Mouse (Mus musculus): ENCODE results near the gene Fdx1l. TPM values are rescaled to one million over a fixed set of nuclear protein-coding genes. Genes with fewer than 3 reads are reported as not detected.

The Fdx1l gene
- polyA plus RNA-seq, 1 experiment = 20.9 TPM

- Histone ChIP-seq H3K27ac (ENCODE audit: insufficient read depth, low read length) (no peak overlapping the region), H3K4me1 (ENCODE audit: control insufficient read depth, insufficient read depth, low read length) (no peaks in the 10 kb centered on the region), H3K4me3 (ENCODE audit: insufficient read depth, low read length) (no peak overlapping the region)
- TF ChIP-seq CTCF (IDR thresholded peaks at IDR 0.05; ENCODE audit: borderline replicate concordance, insufficient read depth, low read length) (no peak), POLR2A (IDR thresholded peaks at IDR 0.05; ENCODE audit: low read depth, low read length) (no peak)
Observed at GRCm38 (mm10) chr9:21102076-21102475, 28.7 kb upstream of the Fdx1l start.

GRCm38 (mm10) chr9:21100447-21101161 lies 27.2 kb upstream of the Fdx1l start:
- Histone ChIP-seq H3K4me1 (ENCODE audit: control insufficient read depth, insufficient read depth, low read length) (no peaks in the 10 kb centered on the region), H3K27ac (ENCODE audit: insufficient read depth, low read length) (no peak overlapping the region), H3K4me3 (ENCODE audit: insufficient read depth, low read length) (no peak overlapping the region)
- TF ChIP-seq CTCF (IDR thresholded peaks at IDR 0.05; ENCODE audit: borderline replicate concordance, insufficient read depth, low read length) (no peak), POLR2A (IDR thresholded peaks at IDR 0.05; ENCODE audit: low read depth, low read length) (no peak)

- H3K27ac ChIP-seq (ENCODE audit: insufficient read depth, low read length) = 0 out of 2 replicates have a peak overlapping the region, but pooled peaks have one; percentile 7
Observed at GRCm38 (mm10) chr9:21097793-21098192, 24.4 kb upstream of the Fdx1l start.

DNA sequence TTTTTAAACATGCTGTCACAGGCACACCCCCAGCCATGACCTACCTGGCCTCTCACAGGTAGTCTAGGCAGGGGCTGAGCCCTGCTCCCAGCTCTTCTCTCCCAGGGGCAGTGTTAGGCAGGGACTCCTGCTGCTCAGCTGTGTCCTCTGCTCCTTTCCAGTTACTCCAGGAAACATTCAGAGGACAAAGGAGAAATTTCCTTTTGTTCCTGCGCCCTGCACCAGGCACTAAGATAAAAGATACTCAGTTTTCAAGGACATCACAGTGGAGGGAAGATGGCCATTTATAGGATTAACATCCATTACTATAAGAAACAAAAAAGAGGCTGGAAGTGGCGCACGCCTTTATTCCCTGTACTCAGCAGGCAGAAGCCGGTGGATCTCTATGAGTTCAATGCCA lies 22.5 kb upstream of the Fdx1l start:
- no peak overlapping the region for H3K27ac ChIP-seq (ENCODE audit: insufficient read depth, low read length)
- no peaks in the 10 kb centered on the region for H3K4me1 ChIP-seq (ENCODE audit: control insufficient read depth, insufficient read depth, low read length)
- no peak overlapping the region for H3K4me3 ChIP-seq (ENCODE audit: insufficient read depth, low read length)
- TF ChIP-seq POLR2A (IDR thresholded peaks at IDR 0.05; ENCODE audit: low read depth, low read length) (no peak), CTCF (IDR thresholded peaks at IDR 0.05; ENCODE audit: borderline replicate concordance, insufficient read depth, low read length) (no peak)

More at GRCm38 (mm10) chr9:21097793-21098192, 24.4 kb upstream of the Fdx1l start:
- TF ChIP-seq POLR2A (IDR thresholded peaks at IDR 0.05; ENCODE audit: low read depth, low read length) (no peak), CTCF (IDR thresholded peaks at IDR 0.05; ENCODE audit: borderline replicate concordance, insufficient read depth, low read length) (no peak)
- Histone ChIP-seq H3K4me1 (ENCODE audit: control insufficient read depth, insufficient read depth, low read length) (no peaks in the 10 kb centered on the region), H3K4me3 (ENCODE audit: insufficient read depth, low read length) (no peak overlapping the region)

DNA sequence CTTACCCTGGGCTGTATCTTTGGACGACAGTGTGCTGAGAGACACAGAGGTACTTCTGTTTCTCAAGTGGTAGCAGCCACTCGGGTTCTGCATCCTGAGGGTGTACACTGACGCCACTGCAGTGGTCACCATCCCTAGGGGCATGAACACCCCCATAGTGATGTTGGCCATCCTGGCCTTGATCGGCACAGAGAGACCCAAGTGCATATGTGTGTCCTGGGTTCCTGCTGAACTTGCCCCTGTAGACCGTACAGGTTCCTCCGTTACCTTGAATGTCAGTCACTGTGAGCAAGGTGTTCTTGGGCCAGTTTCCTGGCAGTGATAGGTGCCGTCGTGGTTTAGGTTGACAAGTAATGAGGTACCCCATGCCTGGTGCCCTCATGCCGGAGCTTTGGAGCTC lies 20.0 kb upstream of the Fdx1l start:
- Histone ChIP-seq H3K27ac (ENCODE audit: insufficient read depth, low read length) (no peak overlapping the region), H3K4me1 (ENCODE audit: control insufficient read depth, insufficient read depth, low read length) (no peaks in the 10 kb centered on the region), H3K4me3 (ENCODE audit: insufficient read depth, low read length) (no peak overlapping the region)
- TF ChIP-seq CTCF (IDR thresholded peaks at IDR 0.05; ENCODE audit: borderline replicate concordance, insufficient read depth, low read length) (no peak), POLR2A (IDR thresholded peaks at IDR 0.05; ENCODE audit: low read depth, low read length) (no peak)

DNA sequence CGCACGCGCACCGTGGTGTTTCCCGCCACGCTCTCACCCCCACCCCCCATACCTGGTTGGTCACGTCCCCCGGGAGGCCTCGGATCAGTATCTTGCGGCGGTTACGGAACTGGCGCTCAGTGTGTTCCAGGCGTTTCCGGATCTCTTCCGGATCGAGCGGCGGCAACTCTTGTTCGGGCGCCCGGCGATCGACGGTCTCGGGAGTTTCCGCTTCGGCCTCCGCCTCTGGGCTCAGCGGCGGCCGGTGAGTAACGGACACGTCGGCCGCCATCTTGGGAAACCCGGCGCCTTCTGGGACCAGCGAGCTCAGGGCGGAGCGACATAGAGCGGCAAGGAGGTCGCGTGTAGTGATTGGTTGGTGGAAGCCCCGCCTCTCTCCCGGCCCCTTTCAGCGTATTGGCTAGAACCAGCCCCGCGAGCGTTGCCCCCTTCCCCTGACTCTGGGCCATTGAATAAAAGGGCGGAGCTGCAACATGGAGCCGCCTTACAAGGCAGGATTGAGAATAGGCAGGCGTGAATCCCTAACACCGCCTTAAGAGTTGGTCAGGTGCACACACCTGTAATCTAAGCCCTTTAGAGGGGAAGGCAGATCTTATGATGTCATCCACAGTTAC lies 18.4 kb upstream of the Fdx1l start, which contains the start of the genes Gm38431 and Raver1:
TSS of gene Gm38431 (minus strand) at position 291 of the 614 bp plus-strand sequence.
TSS of gene Raver1 (minus strand) at position 302 of the 614 bp plus-strand sequence.
- peak within 1 kb of the TSS; percentile 88 for H3K27ac ChIP-seq (ENCODE audit: insufficient read depth, low read length)
- TF ChIP-seq POLR2A (IDR thresholded peaks at IDR 0.05; ENCODE audit: low read depth, low read length) (peak; percentile 97), CTCF (IDR thresholded peaks at IDR 0.05; ENCODE audit: borderline replicate concordance, insufficient read depth, low read length) (no peak)
- H3K4me3 ChIP-seq (ENCODE audit: insufficient read depth, low read length) = peak within 1 kb of the TSS; percentile 84
- H3K4me1 ChIP-seq (ENCODE audit: control insufficient read depth, insufficient read depth, low read length) = no peaks in the 10 kb centered on the region

DNA sequence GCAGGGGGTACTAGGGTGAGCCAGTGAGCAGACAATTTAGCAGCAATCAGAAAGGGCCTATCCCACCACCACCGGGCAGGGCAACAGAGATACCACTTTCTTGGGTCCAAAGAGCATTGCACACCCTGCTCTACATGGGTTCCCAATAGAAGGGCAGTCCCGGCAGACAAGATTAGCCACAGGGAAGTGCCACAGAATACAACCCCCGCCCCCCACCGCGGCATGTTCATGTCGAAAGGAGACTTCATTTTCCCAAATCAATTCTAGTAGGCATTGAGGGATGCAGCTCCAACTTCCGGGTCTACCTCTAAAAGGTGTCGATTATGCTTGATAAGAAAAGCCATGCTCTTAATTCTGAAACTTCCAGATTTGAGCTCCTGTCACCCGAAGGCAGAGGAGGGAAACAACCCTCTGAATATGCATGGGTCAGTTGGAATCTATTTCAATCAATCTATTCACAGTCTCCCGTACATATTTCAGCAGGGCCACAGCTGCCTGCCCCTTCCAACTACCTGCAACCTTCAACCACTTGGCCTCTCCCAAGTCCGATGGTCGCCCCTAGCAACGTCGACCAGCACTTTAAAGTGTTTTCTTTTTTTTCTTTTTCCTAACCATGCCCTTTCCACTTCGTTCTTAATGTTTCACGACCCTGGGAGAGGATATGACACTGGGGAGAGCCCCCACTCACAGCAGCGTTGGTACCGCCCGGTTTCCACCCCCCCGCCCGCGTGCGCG lies 17.7 kb upstream of the Fdx1l start:
- no peak for TF ChIP-seq CTCF (IDR thresholded peaks at IDR 0.05; ENCODE audit: borderline replicate concordance, insufficient read depth, low read length)
- TF ChIP-seq POLR2A (IDR thresholded peaks at IDR 0.05; ENCODE audit: low read depth, low read length) = no peak
- Histone ChIP-seq H3K4me3 (ENCODE audit: insufficient read depth, low read length) (peak overlapping the region; percentile 84), H3K27ac (ENCODE audit: insufficient read depth, low read length) (no peak overlapping the region; the same call in 1 of the 2 replicates), H3K4me1 (ENCODE audit: control insufficient read depth, insufficient read depth, low read length) (no peaks in the 10 kb centered on the region)

DNA sequence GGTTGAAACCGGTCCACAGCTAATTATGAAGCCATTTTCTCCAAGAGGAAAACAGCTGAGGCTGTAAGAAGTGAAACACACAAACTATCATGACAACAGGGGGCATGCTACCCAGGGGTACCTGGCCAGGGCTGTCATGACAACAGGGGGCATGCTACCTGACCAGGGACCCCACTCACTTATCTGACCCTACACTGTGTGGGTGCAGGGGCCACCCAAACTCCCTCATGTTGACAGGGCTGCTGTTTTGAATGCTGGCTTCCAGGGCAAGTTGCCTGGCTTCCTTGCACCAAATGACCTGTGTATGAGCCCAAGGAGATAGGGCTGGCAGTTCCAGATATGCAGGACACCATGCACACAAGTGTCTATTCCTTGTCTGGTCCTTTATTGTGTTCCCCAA lies 17.1 kb upstream of the Fdx1l start:
- no peaks in the 10 kb centered on the region for H3K4me1 ChIP-seq (ENCODE audit: control insufficient read depth, insufficient read depth, low read length)
- H3K4me3 ChIP-seq (ENCODE audit: insufficient read depth, low read length) = peak overlapping the region; percentile 84
- no peak overlapping the region for H3K27ac ChIP-seq (ENCODE audit: insufficient read depth, low read length)
- TF ChIP-seq CTCF (IDR thresholded peaks at IDR 0.05; ENCODE audit: borderline replicate concordance, insufficient read depth, low read length) = no peak
- no peak for TF ChIP-seq POLR2A (IDR thresholded peaks at IDR 0.05; ENCODE audit: low read depth, low read length)

GRCm38 (mm10) chr9:21083324-21083723 lies 9.9 kb upstream of the Fdx1l start:
- Histone ChIP-seq H3K27ac (ENCODE audit: insufficient read depth, low read length) (no peak overlapping the region), H3K4me3 (ENCODE audit: insufficient read depth, low read length) (no peak overlapping the region), H3K4me1 (ENCODE audit: control insufficient read depth, insufficient read depth, low read length) (no peaks in the 10 kb centered on the region)
- no peak for TF ChIP-seq CTCF (IDR thresholded peaks at IDR 0.05; ENCODE audit: borderline replicate concordance, insufficient read depth, low read length)
- TF ChIP-seq POLR2A (IDR thresholded peaks at IDR 0.05; ENCODE audit: low read depth, low read length) = no peak

Data from embryonic fibroblast, embryonic 13.5 days (primary cell).